Mouse (Mus musculus): Measurements from ENCODE around the gene March2.

DNA sequence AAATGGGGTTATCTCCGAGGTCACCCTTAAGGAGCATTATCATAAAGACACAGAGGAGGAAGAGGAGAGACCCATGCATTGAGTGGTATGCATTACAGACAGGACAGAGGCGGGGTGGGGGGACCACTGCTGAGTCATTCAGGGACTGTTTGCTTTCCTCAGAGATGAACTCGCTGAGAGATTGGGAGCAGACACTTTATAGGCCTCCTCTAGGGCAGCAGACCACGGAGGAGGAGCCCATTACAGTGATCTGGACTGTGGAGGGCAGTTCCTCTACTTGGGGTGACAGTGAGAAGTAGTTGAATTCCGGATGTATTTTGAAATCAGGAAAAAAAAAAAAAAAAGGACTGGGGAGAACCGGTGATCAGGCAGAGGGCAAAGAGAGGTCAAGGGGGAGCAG lies 78.7 kb downstream of the March2 start:
- TF ChIP-seq POLR2A (IDR thresholded peaks at IDR 0.05; ENCODE audit: insufficient read depth, low read depth, low read length) (no peak), CTCF (IDR thresholded peaks at IDR 0.05) (no peak), EP300 (IDR thresholded peaks at IDR 0.05; ENCODE audit: insufficient read depth, low read depth, low read length) (no peak)

All from heart, adult 2 months (tissue).